Mouse (Mus musculus) ovary, adult 18-20 months (tissue): ENCODE measurements around the gene Hnrnpab.
A peak's percentile ranks its signal among the peaks of the same experiment; 100 is the strongest.

Source experiments
- DNase-seq: peaks from one replicate; pipeline ENCODE4 v3.0.0; 2022; ENCODE audit warnings: low spot score, mixed read lengths

Hnrnpab gene

DNA sequence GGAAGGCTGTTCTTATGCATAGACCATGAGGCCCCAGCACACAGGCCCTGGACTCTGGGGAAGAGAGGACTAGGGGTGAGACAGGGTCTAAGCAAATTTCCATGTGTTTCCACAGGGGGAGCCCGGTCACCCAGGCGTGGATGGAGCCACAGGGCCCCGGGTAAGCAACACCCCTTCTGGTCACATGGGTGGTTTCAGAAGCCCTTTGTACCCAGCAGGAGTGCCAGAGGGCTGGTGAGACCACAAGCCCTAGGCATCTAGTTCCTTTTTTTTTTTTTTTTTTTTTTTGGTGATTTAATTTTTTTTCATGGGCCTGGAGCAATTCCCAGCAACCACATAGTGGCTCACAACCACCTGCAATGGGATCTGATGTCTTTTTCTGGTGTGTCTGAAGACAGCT lies 41.6 kb downstream of the Hnrnpab start:
- no peak for DNase-seq

DNA sequence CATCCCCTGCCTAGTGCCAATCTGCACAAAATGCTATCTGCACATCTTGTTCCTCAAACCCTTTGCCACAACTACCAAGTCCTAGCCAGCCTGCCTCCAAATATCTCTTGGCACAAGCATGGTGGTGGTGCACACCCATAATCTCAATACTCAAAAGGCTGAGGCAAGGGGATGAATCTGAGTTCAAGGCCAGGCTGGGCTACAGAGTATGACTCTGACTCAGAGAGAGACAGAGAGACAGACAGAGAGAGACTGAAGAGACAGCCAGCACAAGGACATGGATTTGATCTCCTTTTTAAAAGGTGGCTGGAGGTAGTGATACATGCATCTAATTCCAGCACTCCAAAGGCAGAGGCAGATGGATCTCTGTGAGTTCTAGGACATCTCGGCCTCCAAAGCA lies 43.4 kb downstream of the Hnrnpab start:
- no peak for DNase-seq

DNA sequence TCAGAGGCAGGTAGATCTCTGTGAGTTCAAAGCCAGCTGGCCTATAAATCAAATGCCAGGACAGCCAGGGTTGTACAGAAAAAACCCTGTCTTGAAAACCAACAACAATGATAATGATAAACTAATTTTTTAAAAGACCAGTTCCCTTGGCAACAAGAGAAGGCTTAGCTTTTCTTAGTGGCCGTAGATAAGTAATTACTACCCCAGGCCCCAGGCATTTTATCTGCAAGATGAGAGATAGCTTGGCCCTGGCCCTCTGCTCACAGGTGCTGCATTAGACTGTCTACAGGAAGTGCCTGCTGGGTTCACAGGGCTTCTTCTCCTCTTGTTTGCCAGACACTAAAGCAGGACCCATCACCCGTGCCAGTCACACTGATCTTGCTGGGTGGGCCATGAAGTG lies 51.6 kb downstream of the Hnrnpab start:
- peak; percentile 27 for DNase-seq

DNA sequence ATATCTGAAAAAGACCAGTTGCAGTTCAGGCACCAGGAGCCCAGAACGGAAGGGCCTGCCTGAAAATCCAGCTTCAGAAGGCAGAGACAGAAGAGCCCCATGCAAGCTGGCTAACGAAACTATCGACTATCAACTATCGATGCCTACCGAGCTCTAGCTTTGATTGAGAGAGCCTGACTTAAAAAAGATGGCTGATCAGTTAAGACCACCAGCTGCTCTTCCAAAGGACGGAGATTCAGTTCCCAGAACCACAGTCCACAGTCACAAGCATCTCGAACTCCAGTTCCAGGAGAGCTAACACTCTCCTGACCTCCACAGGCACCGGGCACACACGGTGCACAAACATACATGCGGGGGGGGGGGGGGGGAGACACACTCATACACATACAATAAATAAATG lies 52.1 kb downstream of the Hnrnpab start:
- no peak for DNase-seq

- no peak for DNase-seq
These were observed 54.6 kb downstream of the Hnrnpab start for GRCm38 (mm10) chr11:51552091-51552490.

- DNase-seq, result no peak
These were observed 55.4 kb downstream of the Hnrnpab start for GRCm38 (mm10) chr11:51551253-51551652.
